Mouse (Mus musculus): ENCODE measurements around the gene Sin3b. TPM values are rescaled to one million over a fixed set of nuclear protein-coding genes. Genes with fewer than 3 reads are reported as not detected.

The Sin3b gene
- polyA plus RNA-seq, 1 experiment from 2014 or later = 164 TPM

DNA sequence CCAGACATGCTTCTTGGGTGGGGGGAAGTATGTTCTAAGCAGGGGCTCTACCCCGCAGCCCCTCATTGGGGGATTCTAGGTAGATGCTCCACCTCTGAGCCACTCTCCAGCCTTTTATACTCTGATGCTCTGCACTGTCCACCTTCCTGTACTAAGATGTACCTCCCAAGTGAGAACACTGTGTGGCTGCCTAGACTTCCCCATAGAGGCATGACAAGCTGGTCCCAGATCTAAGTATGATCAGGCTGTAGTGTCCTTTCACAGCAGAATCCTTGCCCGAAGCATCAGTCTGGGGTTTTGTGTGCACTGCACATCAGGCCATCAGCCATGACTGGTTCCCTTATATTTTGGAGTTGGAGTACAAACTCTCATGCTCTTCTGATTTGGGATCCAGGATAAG lies 32.9 kb downstream of the Sin3b start:
- Histone ChIP-seq H3K27me3 (no peaks in the 10 kb centered on the region), H3K4me2 (no peak overlapping the region), H3K36me3 (peaks cover 69% of the 10 kb centered on the region), H3K27ac (no peak overlapping the region), H3K9me3 (no peaks in the 10 kb centered on the region), H3K4me1 (no peaks in the 10 kb centered on the region), H3K9ac (no peak overlapping the region), H3K4me3 (no peak overlapping the region)
- 94% methylated on average over 2 of the region's 2 CpGs for WGBS
- ATAC-seq (ENCODE audit: borderline replicate concordance, extremely low read depth, low FRiP score, low TSS enrichment) = no peak

DNA sequence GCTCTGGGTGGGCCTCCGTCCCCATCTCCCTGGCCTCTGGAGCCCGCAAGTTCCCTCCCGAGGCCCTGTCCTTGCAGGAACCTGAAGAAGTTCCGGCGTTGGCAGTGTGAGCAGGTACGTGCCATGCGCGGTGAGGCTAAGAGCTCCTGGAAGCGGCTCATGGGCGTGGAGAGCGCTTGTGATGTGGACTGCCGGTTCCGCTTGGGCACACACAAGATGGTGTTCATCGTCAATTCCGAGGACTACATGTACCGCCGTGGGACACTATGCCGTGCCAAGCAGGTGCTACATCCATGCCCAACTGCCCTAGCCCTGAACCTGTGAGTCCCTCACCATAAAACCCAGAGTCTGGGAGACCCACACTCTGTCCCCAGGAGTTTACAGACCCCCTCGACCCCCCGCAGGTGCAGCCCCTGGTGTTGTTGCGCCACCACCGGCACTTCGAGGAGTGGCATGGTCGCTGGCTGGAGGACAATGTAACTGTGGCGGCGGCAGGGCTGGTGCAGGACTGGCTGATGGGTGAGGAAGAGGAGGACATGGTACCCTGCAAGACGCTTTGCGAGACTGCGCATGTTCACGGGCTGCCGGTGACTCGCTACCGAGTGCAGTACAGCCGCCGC lies 33.8 kb downstream of the Sin3b start:
- Histone ChIP-seq H3K36me3 (peaks cover 63% of the 10 kb centered on the region), H3K27me3 (no peaks in the 10 kb centered on the region), H3K4me2 (no peak overlapping the region), H3K4me1 (no peaks in the 10 kb centered on the region), H3K4me3 (no peak overlapping the region), H3K27ac (no peak overlapping the region), H3K9ac (no peak overlapping the region), H3K9me3 (no peaks in the 10 kb centered on the region)
- no peak for ATAC-seq (ENCODE audit: borderline replicate concordance, extremely low read depth, low FRiP score, low TSS enrichment)
- WGBS = 95% methylated on average over 35 of the region's 35 CpGs

DNA sequence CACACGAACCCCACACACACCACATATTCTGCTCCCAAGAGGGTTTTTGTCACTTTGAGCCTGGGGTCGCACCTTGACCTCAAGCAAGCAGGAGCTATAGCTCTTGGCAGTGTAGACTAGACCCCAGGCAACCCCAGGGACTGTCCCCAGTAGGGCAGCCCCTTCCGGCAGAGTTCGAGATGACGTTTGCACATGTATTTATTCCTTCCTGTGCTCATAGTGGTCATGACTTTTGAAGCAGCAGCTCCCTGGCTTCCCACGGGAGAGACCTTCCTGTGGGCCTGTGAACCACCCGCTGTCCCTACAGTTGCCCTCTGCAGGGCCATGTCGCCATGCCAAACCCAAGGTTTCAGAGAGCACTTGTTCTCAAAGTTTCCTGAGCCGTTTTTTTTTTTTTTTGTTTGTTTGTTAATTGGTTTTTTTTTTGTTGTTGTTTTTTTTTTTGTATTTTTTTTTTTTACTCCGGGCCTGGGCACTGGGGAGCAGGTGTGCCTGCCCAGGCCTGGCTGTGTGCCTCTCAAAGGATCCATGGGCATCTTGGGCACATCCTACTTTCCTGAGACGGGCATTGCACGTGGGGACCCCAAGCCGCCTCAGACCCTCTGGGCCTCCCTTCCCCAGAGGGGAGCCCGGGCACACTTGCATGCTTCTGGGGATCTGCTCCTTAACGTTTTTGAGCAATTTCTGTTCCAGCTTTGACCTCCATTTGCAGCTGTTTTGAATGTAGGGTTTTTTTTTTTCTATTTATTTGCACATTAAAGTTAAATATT lies 34.5 kb downstream of the Sin3b start:
- Histone ChIP-seq H3K27ac (no peak overlapping the region), H3K4me2 (no peak overlapping the region), H3K4me1 (peaks cover 3% of the 10 kb centered on the region; the same call in 1 of the 2 replicates), H3K9ac (no peak overlapping the region), H3K4me3 (no peak overlapping the region), H3K27me3 (no peaks in the 10 kb centered on the region), H3K9me3 (no peaks in the 10 kb centered on the region), H3K36me3 (peaks cover 56% of the 10 kb centered on the region)
- no peak for ATAC-seq (ENCODE audit: borderline replicate concordance, extremely low read depth, low FRiP score, low TSS enrichment)
- 85% methylated on average over 15 of the region's 15 CpGs for WGBS

DNA sequence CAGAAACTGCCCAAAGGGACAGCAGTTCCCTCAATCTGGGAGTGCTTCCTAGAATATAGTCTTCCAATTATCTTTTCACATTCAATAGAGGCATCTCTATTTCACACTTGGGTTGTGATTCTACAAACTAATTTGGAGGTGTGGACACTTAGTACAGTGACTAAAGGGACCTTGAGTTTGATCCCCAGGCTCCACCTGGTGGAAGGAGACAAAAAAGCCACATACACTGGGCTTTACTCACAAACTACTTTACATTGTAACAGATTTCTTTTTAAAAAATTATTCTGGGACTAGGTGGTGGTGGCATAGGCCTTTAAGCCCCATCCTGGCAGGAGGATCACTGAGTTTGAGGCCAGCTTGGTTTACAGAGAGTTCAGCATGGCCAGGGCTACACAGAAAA lies 35.2 kb downstream of the Sin3b start:
- no peak overlapping the region for H3K4me2 ChIP-seq
- H3K4me1 ChIP-seq = peaks cover 3% of the 10 kb centered on the region; the same call in 1 of the 2 replicates
- peaks cover 49% of the 10 kb centered on the region for H3K36me3 ChIP-seq
- H3K27ac ChIP-seq = no peak overlapping the region
- H3K27me3 ChIP-seq = no peaks in the 10 kb centered on the region
- H3K4me3 ChIP-seq = no peak overlapping the region
- H3K9me3 ChIP-seq = no peaks in the 10 kb centered on the region
- ATAC-seq (ENCODE audit: borderline replicate concordance, extremely low read depth, low FRiP score, low TSS enrichment) = no peak
- H3K9ac ChIP-seq = no peak overlapping the region

DNA sequence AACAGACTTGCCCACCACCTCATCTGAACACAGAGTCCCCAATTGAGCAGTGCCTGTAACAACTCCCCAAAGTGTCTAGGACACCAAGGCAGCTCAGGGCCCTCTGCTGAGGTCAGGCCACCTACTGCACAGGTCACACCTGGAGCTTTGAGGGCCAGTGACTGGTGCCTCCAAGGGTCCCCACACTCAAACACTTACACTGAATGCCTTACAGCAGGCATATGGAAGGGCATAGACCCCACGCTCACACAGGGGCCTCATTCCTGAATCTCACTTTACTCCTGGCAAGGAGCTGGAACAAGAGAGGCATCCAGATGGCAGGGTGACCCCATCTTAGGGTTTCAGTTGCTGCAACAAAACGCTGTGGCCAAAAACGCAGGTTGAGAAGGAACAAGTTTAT lies 37.1 kb downstream of the Sin3b start:
- H3K36me3 ChIP-seq = peaks cover 36% of the 10 kb centered on the region
- H3K9ac ChIP-seq = no peak overlapping the region
- no peaks in the 10 kb centered on the region for H3K9me3 ChIP-seq
- H3K27ac ChIP-seq = no peak overlapping the region
- no peak overlapping the region for H3K4me2 ChIP-seq
- H3K27me3 ChIP-seq = no peaks in the 10 kb centered on the region
- no peak for ATAC-seq (ENCODE audit: borderline replicate concordance, extremely low read depth, low FRiP score, low TSS enrichment)
- H3K4me1 ChIP-seq = peaks cover 3% of the 10 kb centered on the region; the same call in 1 of the 2 replicates
- H3K4me3 ChIP-seq = no peak overlapping the region
- 86% methylated on average over 3 of the region's 3 CpGs for WGBS

DNA sequence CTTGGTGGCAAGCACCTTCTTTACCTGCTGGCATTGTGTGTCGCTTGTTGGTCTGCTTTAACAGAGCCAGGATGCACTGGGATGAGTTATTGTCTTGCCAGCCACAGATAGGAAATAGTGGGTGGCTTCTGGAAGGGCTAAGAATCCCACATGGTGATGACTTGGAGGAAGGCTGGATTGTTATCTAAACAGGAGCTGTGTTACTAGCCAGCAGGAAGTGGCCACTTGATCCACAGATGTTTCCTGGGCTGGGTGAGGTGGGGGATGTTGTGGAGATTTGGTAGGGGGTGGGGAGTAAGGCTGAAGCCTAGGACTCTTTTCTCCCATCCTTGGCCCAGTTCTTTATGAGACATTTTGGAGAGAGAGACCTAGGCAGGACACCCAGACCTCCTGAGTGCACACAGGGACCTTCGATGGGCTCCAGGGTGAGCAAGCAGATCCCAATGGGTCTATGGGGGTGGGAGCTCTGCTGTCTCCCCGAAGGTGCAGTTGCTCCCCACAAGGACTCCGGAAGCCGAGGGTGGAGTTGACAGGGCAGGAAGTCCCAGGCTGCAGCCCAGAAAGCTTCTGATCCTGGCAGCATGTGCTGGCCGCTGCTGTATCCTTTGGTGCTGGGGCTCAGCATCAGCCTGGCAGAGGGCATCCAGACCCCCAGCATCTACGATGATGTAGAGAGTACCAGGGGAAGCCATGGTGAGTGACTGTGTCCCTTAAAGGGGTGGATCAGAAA lies 38.4 kb downstream of the Sin3b start, which contains the start of gene F2rl3:
F2rl3 (plus strand) TSS at position 559 of the 730 bp plus-strand sequence.
- Histone ChIP-seq H3K4me2 (peak within 1 kb of the TSS; percentile 27), H3K4me1 (peaks cover 3% of the 10 kb centered on the region; the same call in 1 of the 2 replicates), H3K27ac (peak within 1 kb of the TSS; percentile 61), H3K27me3 (no peaks in the 10 kb centered on the region), H3K9me3 (no peaks in the 10 kb centered on the region), H3K4me3 (no peak within 1 kb of the TSS), H3K9ac (no peak within 1 kb of the TSS), H3K36me3 (peaks cover 23% of the 10 kb centered on the region)
- WGBS = 64% methylated on average over 7 of the region's 7 CpGs
- ATAC-seq (ENCODE audit: borderline replicate concordance, extremely low read depth, low FRiP score, low TSS enrichment) = no peak

DNA sequence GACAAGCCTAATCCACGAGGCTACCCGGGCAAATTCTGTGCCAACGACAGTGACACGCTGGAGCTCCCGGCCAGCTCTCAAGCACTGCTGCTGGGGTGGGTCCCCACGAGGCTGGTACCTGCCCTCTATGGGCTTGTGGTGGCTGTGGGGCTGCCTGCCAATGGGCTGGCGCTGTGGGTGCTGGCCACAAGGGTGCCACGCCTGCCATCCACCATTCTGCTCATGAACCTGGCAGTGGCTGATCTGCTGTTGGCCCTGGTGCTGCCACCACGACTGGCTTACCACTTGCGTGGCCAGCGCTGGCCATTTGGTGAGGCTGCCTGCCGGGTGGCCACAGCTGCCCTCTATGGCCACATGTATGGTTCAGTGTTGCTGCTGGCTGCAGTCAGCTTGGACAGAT lies 39.2 kb downstream of the Sin3b start:
- Histone ChIP-seq H3K4me1 (peaks cover 3% of the 10 kb centered on the region; the same call in 1 of the 2 replicates), H3K9me3 (no peaks in the 10 kb centered on the region), H3K4me3 (no peak overlapping the region), H3K9ac (no peak overlapping the region), H3K36me3 (peaks cover 15% of the 10 kb centered on the region), H3K27ac (no peak overlapping the region; the same call in 1 of the 2 replicates), H3K27me3 (no peaks in the 10 kb centered on the region), H3K4me2 (peak overlapping the region; percentile 10; the same call in 1 of the 2 replicates)
- ATAC-seq (ENCODE audit: borderline replicate concordance, extremely low read depth, low FRiP score, low TSS enrichment) = no peak
- WGBS = 82% methylated on average over 12 of the region's 12 CpGs

DNA sequence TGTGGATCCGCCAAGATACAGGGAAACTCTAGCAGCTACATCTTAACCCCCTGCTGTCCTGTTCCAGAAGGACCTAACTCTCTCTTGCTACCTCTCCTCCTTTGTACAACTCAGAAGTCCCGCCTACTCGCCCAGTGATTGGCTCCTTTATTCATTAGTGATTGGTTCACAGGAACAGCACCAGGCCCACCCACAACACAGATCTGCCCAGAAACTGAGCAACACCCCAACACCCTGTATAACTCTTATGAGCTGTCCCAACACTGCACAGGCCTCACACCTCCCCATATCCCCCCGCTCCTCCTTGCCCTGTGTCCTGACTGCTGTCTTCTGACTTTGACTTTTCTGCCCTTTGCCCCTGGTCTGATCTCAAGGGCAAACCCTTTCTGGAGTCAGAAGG lies 42.6 kb downstream of the Sin3b start:
- no peak overlapping the region for H3K4me3 ChIP-seq
- no peaks in the 10 kb centered on the region for H3K36me3 ChIP-seq
- H3K27ac ChIP-seq = no peak overlapping the region
- WGBS = 71% methylated on average over 4 of the region's 4 CpGs
- ATAC-seq (ENCODE audit: borderline replicate concordance, extremely low read depth, low FRiP score, low TSS enrichment) = no peak
- H3K27me3 ChIP-seq = no peaks in the 10 kb centered on the region
- no peaks in the 10 kb centered on the region for H3K9me3 ChIP-seq
- no peak overlapping the region for H3K9ac ChIP-seq
- H3K4me1 ChIP-seq = peaks cover 3% of the 10 kb centered on the region; the same call in 1 of the 2 replicates
- no peak overlapping the region for H3K4me2 ChIP-seq

DNA sequence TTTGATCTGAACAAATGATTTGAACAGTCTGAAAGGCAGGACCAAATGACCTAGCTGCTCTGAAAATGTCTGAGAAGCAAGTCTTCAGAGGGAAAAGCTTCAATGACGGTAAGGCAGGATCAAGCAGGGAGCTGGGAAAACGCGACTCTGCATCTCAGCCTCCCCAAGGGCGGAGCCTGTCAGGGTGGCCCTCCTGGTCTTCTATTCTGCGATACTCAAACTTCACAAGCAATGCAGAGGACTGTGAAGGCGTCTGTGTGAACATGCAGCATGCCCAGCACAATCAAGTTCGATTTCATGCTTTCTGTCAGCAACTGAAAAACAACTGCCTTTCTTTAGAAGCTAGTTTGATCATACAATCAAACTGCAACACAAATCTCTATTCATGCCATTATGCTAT lies 43.7 kb downstream of the Sin3b start:
- 31% methylated on average over 7 of the region's 7 CpGs for WGBS
- ATAC-seq (ENCODE audit: borderline replicate concordance, extremely low read depth, low FRiP score, low TSS enrichment) = no peak
- no peak overlapping the region for H3K4me2 ChIP-seq
- H3K4me1 ChIP-seq = peaks cover 3% of the 10 kb centered on the region; the same call in 1 of the 2 replicates
- no peaks in the 10 kb centered on the region for H3K27me3 ChIP-seq
- no peak overlapping the region for H3K4me3 ChIP-seq
- H3K27ac ChIP-seq = no peak overlapping the region
- no peak overlapping the region for H3K9ac ChIP-seq
- no peaks in the 10 kb centered on the region for H3K36me3 ChIP-seq
- no peaks in the 10 kb centered on the region for H3K9me3 ChIP-seq

DNA sequence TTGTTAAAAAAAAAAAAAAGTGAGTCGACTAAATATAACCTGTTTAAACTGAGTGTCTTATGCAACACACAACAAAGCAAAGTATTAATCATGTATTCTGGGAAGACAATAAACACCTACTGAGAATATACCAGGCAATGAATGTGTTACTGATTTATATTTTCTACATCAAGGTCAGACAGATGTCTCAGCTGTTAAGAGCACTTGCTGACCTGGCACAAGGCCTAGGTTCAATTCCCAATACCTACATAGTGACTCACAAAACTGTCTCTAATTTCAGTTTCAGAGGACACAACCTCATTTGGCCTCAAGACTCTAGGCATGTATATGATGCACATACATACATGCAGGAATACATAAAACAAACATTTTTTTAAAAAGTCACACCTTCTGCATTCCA lies 54.7 kb downstream of the Sin3b start:
- H3K4me3 ChIP-seq = no peak overlapping the region
- no peak for ATAC-seq (ENCODE audit: borderline replicate concordance, extremely low read depth, low FRiP score, low TSS enrichment)
- H3K9me3 ChIP-seq = no peaks in the 10 kb centered on the region
- H3K27me3 ChIP-seq = no peaks in the 10 kb centered on the region
- no peak overlapping the region for H3K4me2 ChIP-seq
- no peak overlapping the region for H3K27ac ChIP-seq
- no peaks in the 10 kb centered on the region for H3K36me3 ChIP-seq
- no peaks in the 10 kb centered on the region for H3K4me1 ChIP-seq
- H3K9ac ChIP-seq = no peak overlapping the region
- WGBS = 74% methylated on average over 1 of the region's 1 CpGs

DNA sequence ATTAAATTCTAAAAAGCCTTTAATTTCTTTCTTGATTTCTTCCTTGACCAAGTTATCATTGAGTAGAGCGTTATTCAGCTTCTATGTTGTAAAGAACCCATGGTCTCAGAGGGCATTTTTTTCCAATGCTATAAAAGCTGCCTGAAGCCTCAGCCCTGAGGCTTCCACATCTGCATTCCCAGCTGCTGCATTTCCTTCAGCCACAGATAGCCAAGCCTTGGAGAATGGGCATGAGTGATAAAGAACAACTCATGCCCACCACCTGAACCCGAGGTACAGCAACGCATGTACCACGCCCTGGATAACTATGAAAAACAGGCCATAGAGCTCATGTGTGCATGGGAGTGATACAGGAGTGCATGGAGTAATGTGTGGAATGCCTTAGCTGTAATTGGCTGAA lies 57.6 kb downstream of the Sin3b start:
- H3K9ac ChIP-seq = no peak overlapping the region
- H3K36me3 ChIP-seq = no peaks in the 10 kb centered on the region
- no peak overlapping the region for H3K4me2 ChIP-seq
- no peak overlapping the region for H3K27ac ChIP-seq
- H3K27me3 ChIP-seq = no peaks in the 10 kb centered on the region
- WGBS = 91% methylated on average over 4 of the region's 4 CpGs
- H3K9me3 ChIP-seq = no peaks in the 10 kb centered on the region
- no peak overlapping the region for H3K4me3 ChIP-seq
- no peaks in the 10 kb centered on the region for H3K4me1 ChIP-seq
- no peak for ATAC-seq (ENCODE audit: borderline replicate concordance, extremely low read depth, low FRiP score, low TSS enrichment)

DNA sequence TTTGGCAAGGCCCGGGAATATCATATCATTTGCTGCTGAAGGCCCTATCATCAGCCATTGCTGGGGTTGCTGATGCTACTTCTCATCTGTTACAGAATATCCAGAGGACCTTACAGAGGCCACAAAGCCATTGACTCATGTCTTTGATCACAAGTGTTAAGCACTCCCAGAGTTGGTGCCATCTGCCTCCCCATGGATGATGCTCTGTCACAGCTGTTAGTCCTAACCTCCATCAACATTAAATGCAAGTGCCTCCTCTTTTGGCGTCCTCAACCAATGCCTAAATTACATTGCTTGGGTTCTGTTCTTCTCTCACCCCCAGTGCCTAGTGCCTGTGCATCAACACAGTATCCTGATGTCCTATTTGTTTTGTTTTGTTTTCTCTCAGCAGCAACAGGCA lies 78.5 kb downstream of the Sin3b start:
- H3K36me3 ChIP-seq = no peaks in the 10 kb centered on the region
- H3K4me3 ChIP-seq = no peak overlapping the region
- WGBS = 81% methylated on average over 2 of the region's 2 CpGs
- no peaks in the 10 kb centered on the region for H3K9me3 ChIP-seq
- H3K4me1 ChIP-seq = no peaks in the 10 kb centered on the region
- no peak overlapping the region for H3K9ac ChIP-seq
- no peak overlapping the region for H3K27ac ChIP-seq
- no peaks in the 10 kb centered on the region for H3K27me3 ChIP-seq
- no peak overlapping the region for H3K4me2 ChIP-seq
- ATAC-seq (ENCODE audit: borderline replicate concordance, extremely low read depth, low FRiP score, low TSS enrichment) = no peak

All from lung, embryonic 15.5 days (tissue).